Mouse (Mus musculus) CH12.LX (cell line): ENCODE results near the gene Reep6. TPM values are rescaled to one million over a fixed set of nuclear protein-coding genes. Genes with fewer than 3 reads are reported as not detected.
A peak's percentile ranks its signal among the peaks of the same experiment; 100 is the strongest.

Experiments used
- DNase-seq: peaks from one replicate; pipeline ENCODE4 v3.0.0-alpha.2; 2013; ENCODE audit errors: extremely low read depth
- H3K27ac ChIP-seq: 2 replicates; pipeline ENCODE4 v1.5.1; 2012; ENCODE audit warnings: low read depth, mild to moderate bottlenecking, control low read depth, moderate library complexity; ENCODE audit not compliant: insufficient read depth
- H3K27me3 ChIP-seq: replicated peaks from 2 replicates; pipeline ENCODE3; 2012; ENCODE audit warnings: inconsistent platforms
- H3K36me3 ChIP-seq, 2 experiments: replicated peaks in 1 of 2; 2 replicates each; pipeline versions ENCODE3 to v1.6.1; 2012; ENCODE audit warnings: inconsistent platforms in 1 of 2, low read length in 1 of 2, mild to moderate bottlenecking in 1 of 2, mixed read lengths in 1 of 2, moderate library complexity in 1 of 2; ENCODE audit not compliant: control insufficient read depth in 1 of 2, insufficient read depth in 1 of 2
- H3K4me1 ChIP-seq, 2 experiments: 2 replicates each; pipeline ENCODE4 v1.6.1; 2012; ENCODE audit warnings: inconsistent platforms in 1 of 2, moderate library complexity in 1 of 2; ENCODE audit not compliant: insufficient read depth in 2 of 2, control insufficient read depth in 1 of 2
- H3K4me2 ChIP-seq: 2 replicates; pipeline ENCODE4 v1.6.1; 2012; ENCODE audit warnings: low read depth, mild to moderate bottlenecking, control low read depth; ENCODE audit not compliant: poor library complexity, insufficient read depth, severe bottlenecking
- H3K4me3 ChIP-seq, 3 experiments: fragments of 150-350 bp in 1 of 3; sonication (generic) in 1 of 3; replicated peaks in 1 of 3; 2 replicates each; pipeline versions ENCODE3 to v1.5.1; 2011 to 2012; ENCODE audit warnings: low read depth in 2 of 3, low read length in 2 of 3, mild to moderate bottlenecking in 2 of 3, moderate library complexity in 2 of 3, control low read depth in 1 of 3, improper control_type of control experiment in 1 of 3, inconsistent platforms in 1 of 3, mixed read lengths in 1 of 3; ENCODE audit not compliant: poor library complexity in 1 of 3
- H3K79me2 ChIP-seq: replicated peaks from 2 replicates; pipeline ENCODE4 v1.6.1; 2012; ENCODE audit warnings: mild to moderate bottlenecking, moderate library complexity; ENCODE audit not compliant: control insufficient read depth, poor library complexity, insufficient read depth, severe bottlenecking; ENCODE audit errors: extremely low read depth
- H3K9ac ChIP-seq: 2 replicates; pipeline ENCODE4 v1.6.1; 2012; ENCODE audit warnings: low read depth, mild to moderate bottlenecking, control low read depth, moderate library complexity; ENCODE audit not compliant: insufficient read depth
- H3K9me3 ChIP-seq: replicated peaks from 2 replicates; pipeline ENCODE3; 2012; ENCODE audit warnings: low read length, inconsistent platforms, mixed read lengths
- BHLHE40 ChIP-seq: IDR thresholded peaks from 2 replicates; pipeline ENCODE4 v1.6.1; 2011; ENCODE audit warnings: mild to moderate bottlenecking, low read depth, low read length, improper control_type of control experiment
- CHD2 ChIP-seq: IDR thresholded peaks from 2 replicates; pipeline ENCODE4 v1.6.1; 2011; ENCODE audit warnings: low read length, improper control_type of control experiment
- CTCF ChIP-seq, 2 experiments: IDR thresholded peaks in 1 of 2; conservative IDR thresholded peaks in 1 of 2; 2 replicates each; pipeline ENCODE4 v1.5.1; 2011 to 2012; ENCODE audit warnings: low read depth in 2 of 2, low read length in 2 of 2, improper control_type of control experiment in 1 of 2, inconsistent platforms in 1 of 2, mild to moderate bottlenecking in 1 of 2, moderate library complexity in 1 of 2
- E2F4 ChIP-seq: IDR thresholded peaks from 2 replicates; pipeline ENCODE4 v1.6.1; 2011; ENCODE audit warnings: low read depth, low read length, improper control_type of control experiment; ENCODE audit not compliant: insufficient replicate concordance
- ELF1 ChIP-seq: IDR thresholded peaks from 2 replicates; pipeline ENCODE4 v1.6.1; 2014; ENCODE audit warnings: low read depth, mild to moderate bottlenecking, inconsistent platforms, low read length, improper control_type of control experiment
- ETS1 ChIP-seq: conservative IDR thresholded peaks from 2 replicates; pipeline ENCODE4 v1.6.1; 2012; ENCODE audit warnings: low read depth, mild to moderate bottlenecking, inconsistent platforms, low read length, improper control_type of control experiment, moderate library complexity
- HCFC1 ChIP-seq: IDR thresholded peaks from 2 replicates; pipeline ENCODE4 v1.6.1; 2012; ENCODE audit warnings: low read depth, mild to moderate bottlenecking, inconsistent platforms, low read length, improper control_type of control experiment
- MAFK ChIP-seq: IDR thresholded peaks from 2 replicates; pipeline ENCODE4 v1.6.1; 2011; ENCODE audit warnings: low read length, improper control_type of control experiment; ENCODE audit not compliant: insufficient replicate concordance
- MAX ChIP-seq: IDR thresholded peaks from 2 replicates; pipeline ENCODE4 v1.6.1; 2011; ENCODE audit warnings: low read length, improper control_type of control experiment
- MAZ ChIP-seq: IDR thresholded peaks from 2 replicates; pipeline ENCODE4 v1.6.1; 2012; ENCODE audit warnings: low read depth, mild to moderate bottlenecking, inconsistent platforms, low read length, improper control_type of control experiment, moderate library complexity
- MXI1 ChIP-seq: IDR thresholded peaks from 2 replicates; pipeline ENCODE4 v1.6.1; 2011; ENCODE audit warnings: mild to moderate bottlenecking, low read depth, low read length, improper control_type of control experiment
- MYC ChIP-seq: IDR thresholded peaks from 2 replicates; pipeline ENCODE4 v1.6.1; 2011; ENCODE audit warnings: low read depth, mild to moderate bottlenecking, improper control_type of control experiment, low read length
- NRF1 ChIP-seq: IDR thresholded peaks from 2 replicates; pipeline ENCODE4 v1.6.1; 2014; ENCODE audit warnings: low read depth, mild to moderate bottlenecking, inconsistent platforms, low read length, improper control_type of control experiment, moderate library complexity
- POLR2A ChIP-seq: IDR thresholded peaks from 2 replicates; pipeline ENCODE4 v1.6.1; 2011; ENCODE audit warnings: low read depth, mild to moderate bottlenecking, improper control_type of control experiment, low read length
- RCOR1 ChIP-seq: conservative IDR thresholded peaks from 2 replicates; pipeline ENCODE4 v1.6.1; 2012; ENCODE audit warnings: low read depth, mild to moderate bottlenecking, inconsistent platforms, low read length, improper control_type of control experiment
- SIN3A ChIP-seq: IDR thresholded peaks from 2 replicates; pipeline ENCODE4 v1.6.1; 2012; ENCODE audit warnings: low read length, improper control_type of control experiment, inconsistent platforms
- TBP ChIP-seq: conservative IDR thresholded peaks from 2 replicates; pipeline ENCODE4 v1.6.1; 2011; ENCODE audit warnings: low read depth, low read length, improper control_type of control experiment
- TCF12 ChIP-seq: IDR thresholded peaks from 2 replicates; pipeline ENCODE4 v1.6.1; 2014; ENCODE audit warnings: low read depth, mild to moderate bottlenecking, inconsistent platforms, low read length, improper control_type of control experiment
- USF1 ChIP-seq: IDR thresholded peaks from 2 replicates; pipeline ENCODE4 v1.6.1; 2014; ENCODE audit warnings: low read depth, mild to moderate bottlenecking, inconsistent platforms, low read length, improper control_type of control experiment
- USF2 ChIP-seq: conservative IDR thresholded peaks from 2 replicates; pipeline ENCODE4 v1.6.1; 2011; ENCODE audit warnings: low read depth, low read length, improper control_type of control experiment
- ZKSCAN1 ChIP-seq: IDR thresholded peaks from 2 replicates; pipeline ENCODE4 v1.6.1; 2012; ENCODE audit warnings: low read depth, inconsistent platforms, low read length, improper control_type of control experiment, borderline replicate concordance
- dilution Hi-C: fragments of 300-500 bp; cut with MboI; formaldehyde crosslinking; loops from 2 replicates; pipeline ENCODE4 v1.14.3; 2020; ENCODE audit warnings: low sequenced_read_pairs; ENCODE audit not compliant: extremely low pct_unique_long_range_greater_than_20kb, extremely low pct_ligation_motif_present
- in situ Hi-C: fragments of 300-500 bp; cut with MboI; formaldehyde crosslinking; loops from 3 replicates; pipeline ENCODE4 v1.14.3; 2019; ENCODE audit warnings: low sequenced_read_pairs, low pct_ligation_motif_present, low pct_unique_long_range_greater_than_20kb, mixed read lengths
- polyA plus RNA-seq: library from polyadenylated mRNA; unstranded; fragments of >175 nt; gene quantifications from 2 replicates; pipeline ENCODE4 v1.2.1, GENCODE M21; 2012; ENCODE audit warnings: low read depth; ENCODE audit not compliant: insufficient read length
- total RNA-seq, 2 experiments: library from RNA; depleted of rRNA; stranded (reverse); fragments of 300-350 nt in 1 of 2; fragments of >200 nt in 1 of 2; gene quantifications; 2 replicates each; pipeline ENCODE4 v1.2.3; 2012 to 2014

Gene Reep6
- total and polyA plus RNA-seq, 3 experiments: 0.48 to 7.5 (median 5.0) TPM

DNA sequence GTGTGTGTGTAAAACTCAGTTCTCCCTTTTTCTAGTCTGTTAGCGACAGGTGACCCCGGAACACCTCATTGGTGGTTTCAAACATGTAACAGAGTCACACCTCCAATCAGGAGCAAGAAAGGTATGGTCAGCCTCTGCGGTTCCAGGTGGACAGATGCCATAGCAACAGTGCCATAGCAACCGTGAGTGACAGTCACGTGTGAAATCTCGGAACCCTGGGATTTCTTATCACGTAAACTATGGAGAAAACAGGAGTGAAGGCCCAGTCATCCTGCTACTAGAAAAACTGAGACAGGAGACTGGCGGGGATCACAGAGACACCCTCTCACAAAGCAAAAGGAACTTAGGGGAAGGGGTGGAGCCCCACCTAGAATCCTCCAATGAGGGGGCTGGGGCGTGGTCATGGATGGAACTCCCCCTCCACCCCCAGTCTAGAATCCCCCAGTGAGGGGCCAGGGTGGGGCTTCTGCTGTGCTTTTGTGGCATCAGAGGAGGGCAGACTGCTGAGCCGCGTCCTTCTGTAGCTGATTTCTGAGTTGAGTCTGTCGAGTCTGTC lies 41.7 kb downstream of the Reep6 start:
- no peak overlapping the region for H3K27ac ChIP-seq
- no peak overlapping the region for H3K9ac ChIP-seq
- peak; percentile 98 for TF ChIP-seq CHD2
- peak; percentile 97 for TF ChIP-seq MXI1
- TF ChIP-seq ETS1: no peak; the same call in none of the 2 replicates
- peak; percentile 81; the same call in 1 of the 2 replicates for TF ChIP-seq MAZ
- 0 out of 2 replicates have a peak, but pooled peaks have one; percentile 24 for TF ChIP-seq TCF12
- no peak for TF ChIP-seq E2F4
- peak; percentile 57 for TF ChIP-seq POLR2A
- peak; percentile 93 for TF ChIP-seq BHLHE40
- peak; percentile 44 for TF ChIP-seq USF1
- TF ChIP-seq SIN3A: peak; percentile 30; the same call in 1 of the 2 replicates
- peak; percentile 49 for TF ChIP-seq USF2
- no peak for TF ChIP-seq HCFC1
- H3K36me3 ChIP-seq: no peaks in the 10 kb centered on the region
- H3K4me1 ChIP-seq: peaks cover 6 to 15% of the 10 kb centered on the region in 2 experiments
- H3K4me2 ChIP-seq: peak overlapping the region; percentile 27; the same call in 1 of the 2 replicates
- dilution Hi-C loops: no loop called here
- peaks cover 9% of the 10 kb centered on the region for H3K9me3 ChIP-seq
- in situ Hi-C loops: loop anchor here (5.0 kb wide), 1 partner anchor 136 kb away; no protein-coding TSS in a partner anchor
- H3K79me2 ChIP-seq: no peaks in the 10 kb centered on the region
- H3K27me3 ChIP-seq: peaks cover 27% of the 10 kb centered on the region
- peak; percentile 92 for DNase-seq
- H3K4me3 ChIP-seq: peak overlapping the region; percentile 8 to 50 (median 47)

DNA sequence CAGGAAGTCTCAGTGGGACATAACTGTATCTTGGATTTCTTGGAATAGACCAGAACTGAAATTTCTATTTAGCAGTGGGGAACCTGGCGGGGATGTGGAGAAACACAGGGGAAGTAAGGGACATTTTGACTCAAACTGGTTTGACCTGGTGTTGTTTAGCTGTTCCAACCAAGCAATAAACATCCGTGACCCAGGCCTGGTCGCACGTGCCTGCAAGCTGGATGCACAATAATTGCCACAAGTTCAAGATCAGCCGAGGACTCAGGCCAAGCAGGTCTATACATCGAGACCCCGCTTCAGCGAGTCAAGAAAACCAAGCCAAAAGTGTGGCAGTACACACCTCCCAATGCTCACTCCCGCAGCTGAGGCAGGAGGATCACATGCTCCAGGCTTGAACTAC lies 42.2 kb downstream of the Reep6 start:
- Histone ChIP-seq H3K9me3 (peaks cover 8% of the 10 kb centered on the region), H3K4me3 (peak overlapping the region in 1 of 3 experiments; percentile 8), H3K4me1 (peaks cover 6 to 15% of the 10 kb centered on the region in 2 experiments), H3K27me3 (peaks cover 22% of the 10 kb centered on the region)
- dilution Hi-C loops: no loop called here
- TF ChIP-seq MAX (no peak), ETS1 (no peak), ZKSCAN1 (no peak), CTCF (conservative IDR thresholded peaks at IDR 0.05 in 1 of 2, IDR thresholded peaks at IDR 0.05 in 1 of 2; ENCODE audit: low read depth in 2 of 2, low read length in 2 of 2) (no peak), USF1 (no peak), MAFK (no peak), SIN3A (no peak), BHLHE40 (peak; percentile 79), MXI1 (no peak), USF2 (no peak), RCOR1 (0 out of 2 replicates have a peak, but pooled peaks have one; percentile 4), MYC (no peak), TBP (no peak), ELF1 (no peak), NRF1 (0 out of 2 replicates have a peak, but pooled peaks have one; percentile 7)
- TF ChIP-seq, all 38 proteins: peak for 3
- in situ Hi-C loops: loop anchor here (5.0 kb wide), 1 partner anchor 135 kb away; no protein-coding TSS in a partner anchor
- Histone ChIP-seq H3K27ac (no peak overlapping the region), H3K79me2 (no peaks in the 10 kb centered on the region), H3K36me3 (no peaks in the 10 kb centered on the region), H3K9ac (no peak overlapping the region), H3K4me2 (peak overlapping the region; percentile 27; the same call in 1 of the 2 replicates)
- DNase-seq: no peak
